In the genomic region with DNA sequence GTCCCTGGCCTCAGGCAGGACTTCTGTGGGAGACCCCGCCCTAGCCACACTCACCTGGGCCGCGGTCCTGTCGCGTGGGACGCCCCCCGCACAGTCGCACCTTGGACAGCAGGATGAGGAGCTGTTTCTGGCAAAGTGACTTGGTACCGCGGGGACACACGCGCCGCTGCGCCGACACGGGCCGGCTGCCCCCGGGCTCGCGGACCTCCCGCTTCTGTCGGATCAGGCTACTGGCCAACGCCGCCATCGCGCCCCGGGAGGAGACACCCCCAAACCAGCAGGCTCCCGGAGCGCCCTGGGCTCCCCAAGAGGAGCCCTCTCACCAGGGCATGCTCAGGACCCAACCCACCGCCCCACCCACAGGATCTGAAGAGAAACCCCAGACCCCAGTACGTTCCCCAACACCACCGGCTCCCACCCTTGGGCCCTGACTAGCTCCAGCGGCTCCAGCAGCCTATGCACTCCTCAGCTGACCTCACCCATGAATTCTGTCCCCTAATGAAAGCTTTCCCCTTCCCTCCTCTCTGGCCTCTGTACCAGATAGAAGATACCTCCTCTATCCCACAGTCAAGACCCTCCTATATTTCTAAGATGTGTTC, we compare ENCODE assay signal across 8 mouse cellular contexts. TPM values are rescaled to one million over a fixed set of nuclear protein-coding genes. Genes with fewer than 3 reads are reported as not detected.
DNase-seq lines count a peak whose midpoint lies in the region; ATAC-seq lines count a peak whose summit lies in the region.

A gene (minus strand): TSS at position 479 of the 599 bp plus-strand sequence.

- H3K4me3 ChIP-seq in embryonic facial prominence, embryonic 12.5 days: peak within 1 kb of the TSS; percentile 57
- peak within 1 kb of the TSS; percentile 66 for H3K4me3 ChIP-seq in hindbrain, embryonic 10.5 days
- H3K4me3 ChIP-seq in limb, embryonic 13.5 days: peak within 1 kb of the TSS; percentile 57

- peak within 1 kb of the TSS; percentile 90 for H3K4me2 ChIP-seq in embryonic facial prominence, embryonic 12.5 days (replicated peaks)
- H3K4me2 ChIP-seq in limb, embryonic 13.5 days (replicated peaks): peak within 1 kb of the TSS; percentile 92

- H3K9me3 ChIP-seq in embryonic facial prominence, embryonic 12.5 days: no peaks in the 10 kb centered on the region
- H3K9me3 ChIP-seq in hindbrain, embryonic 10.5 days: peaks cover 2% of the 10 kb centered on the region; the same call in 1 of the 2 replicates
- no peaks in the 10 kb centered on the region for H3K9me3 ChIP-seq in limb, embryonic 13.5 days

- peak within 1 kb of the TSS; percentile 83 for H3K27ac ChIP-seq in embryonic facial prominence, embryonic 12.5 days
- H3K27ac ChIP-seq in hindbrain, embryonic 10.5 days: peak within 1 kb of the TSS; percentile 96
- H3K27ac ChIP-seq in limb, embryonic 13.5 days: peak within 1 kb of the TSS; percentile 61; the same call in 1 of the 2 replicates

- DNase-seq in left cerebral cortex, adult 18-20 months (ENCODE audit: low spot score in 2 of 2): no peak
- DNase-seq in left cerebral cortex, adult 11 months (ENCODE audit: low spot score): no peak
- DNase-seq in hindbrain, embryonic 10.5 days (ENCODE audit: low spot score): peak; percentile 30
- peak; percentile 23 for DNase-seq in splenic B cell, adult 2 months (ENCODE audit: low read depth, low spot score)
- DNase-seq in right cerebral cortex, adult 18-20 months: no peak
- DNase-seq in yolk sac, embryonic 10.5 days (ENCODE audit: low spot score): no peak

- peaks cover 50% of the 10 kb centered on the region for H3K4me1 ChIP-seq in embryonic facial prominence, embryonic 12.5 days
- H3K4me1 ChIP-seq in hindbrain, embryonic 10.5 days (replicated peaks): peaks cover 71% of the 10 kb centered on the region
- peaks cover 63% of the 10 kb centered on the region for H3K4me1 ChIP-seq in limb, embryonic 13.5 days

- H3K27me3 ChIP-seq in embryonic facial prominence, embryonic 12.5 days: peaks cover 78% of the 10 kb centered on the region
- peaks cover 99% of the 10 kb centered on the region for H3K27me3 ChIP-seq in hindbrain, embryonic 10.5 days (ENCODE audit: insufficient read depth, poor library complexity, severe bottlenecking)
- peaks cover 93% of the 10 kb centered on the region for H3K27me3 ChIP-seq in limb, embryonic 13.5 days
- H3K27me3 ChIP-seq in splenic B cell, adult 2 months (ENCODE audit: control insufficient read depth, insufficient read depth, low read length, poor library complexity, severe bottlenecking): no peaks in the 10 kb centered on the region

- no peak for ATAC-seq in embryonic facial prominence, embryonic 12.5 days (ENCODE audit: insufficient number of reproducible peaks, insufficient read depth, low FRiP score, low TSS enrichment)
- no peak for ATAC-seq in limb, embryonic 13.5 days (ENCODE audit: low FRiP score, low read depth)

- WGBS in embryonic facial prominence, embryonic 12.5 days: under 1% methylated on average over 33 of the region's 33 CpGs
- 1% methylated on average over 33 of the region's 33 CpGs for WGBS in hindbrain, embryonic 10.5 days
- 1% methylated on average over 33 of the region's 33 CpGs for WGBS in limb, embryonic 13.5 days

- peak within 1 kb of the TSS; percentile 68 for H3K9ac ChIP-seq in embryonic facial prominence, embryonic 12.5 days
- H3K9ac ChIP-seq in limb, embryonic 13.5 days: peak within 1 kb of the TSS; percentile 79

- no peaks in the 10 kb centered on the region for H3K36me3 ChIP-seq in embryonic facial prominence, embryonic 12.5 days
- no peaks in the 10 kb centered on the region for H3K36me3 ChIP-seq in hindbrain, embryonic 10.5 days
- no peaks in the 10 kb centered on the region for H3K36me3 ChIP-seq in limb, embryonic 13.5 days
- no peaks in the 10 kb centered on the region for H3K36me3 ChIP-seq in splenic B cell, adult 2 months (ENCODE audit: control insufficient read depth, insufficient read depth, low read length, poor library complexity, severe bottlenecking)

RNA-seq across cellular contexts. Expression of the gene that starts here (rescaled TPM):
- total RNA-seq in left cerebral cortex, adult 18-20 months (2021): 10 to 100 TPM; 17.1 to 18.5 TPM
- 1.7 and 2.2 TPM in 2 replicates for polyA plus RNA-seq in embryonic facial prominence, embryonic 12.5 days (2016; fragmentation: Nextera tagmentation; extraction: Ambion mirVana)
- polyA plus RNA-seq in hindbrain, embryonic 10.5 days (2016; fragmentation: Nextera tagmentation; extraction: Ambion mirVana): 0.76 and 1.8 TPM in 2 replicates
- polyA plus RNA-seq in limb, embryonic 13.5 days (2015; fragmentation: Nextera tagmentation; extraction: Ambion mirVana): 2.8 and 2.9 TPM in 2 replicates

Comparison
In these comparisons a context has a peak if more than half of its experiments do, and no peak if none do; other contexts are left out.
1. DNase-seq: peak in hindbrain, embryonic 10.5 days (single experiment) and splenic B cell, adult 2 months (single experiment); none in left cerebral cortex, adult 18-20 months (0 of 2), left cerebral cortex, adult 11 months (single experiment), right cerebral cortex, adult 18-20 months (single experiment) and yolk sac, embryonic 10.5 days (single experiment).
2. Peak in every context shown above with its lines, with median percentiles within 50 percentile points of each other: H3K27ac ChIP-seq and H3K4me3 ChIP-seq.